Mouse (Mus musculus): ENCODE data around the gene Rnf7.

Rnf7 gene

DNA sequence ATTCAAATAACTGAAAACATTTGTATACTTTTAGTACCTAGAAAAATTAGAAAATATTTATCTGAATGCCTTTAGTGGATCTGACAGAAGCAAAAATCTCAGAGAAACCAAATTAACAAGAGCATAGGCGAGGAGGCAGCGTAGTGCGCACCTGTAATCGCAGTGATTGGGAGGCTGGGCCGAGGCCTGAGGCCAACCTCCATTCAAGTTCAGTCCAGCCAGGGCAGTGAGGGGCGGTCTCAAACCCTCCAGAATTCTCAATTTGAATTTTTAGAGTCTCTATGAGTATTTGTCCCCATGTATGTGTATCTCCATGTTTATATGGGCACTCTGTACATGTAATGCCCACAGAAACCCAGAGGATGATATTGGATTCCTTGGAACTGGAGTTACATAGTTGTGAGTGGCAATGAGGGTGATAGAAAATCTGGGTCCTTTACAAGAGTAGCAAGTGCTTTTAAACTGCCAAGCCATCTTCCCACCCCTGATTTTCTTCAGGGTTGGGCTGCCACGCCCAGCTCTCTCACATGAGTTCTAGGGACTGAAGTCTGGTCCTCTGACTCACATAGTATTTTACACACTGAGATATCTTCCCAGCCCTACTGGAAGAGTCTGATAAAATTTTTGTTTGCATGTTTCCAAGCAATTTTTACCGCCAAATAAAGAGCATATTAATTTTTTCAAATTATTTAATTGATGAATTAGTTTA is 8.1 kb downstream of the Rnf7 start:
- no peak for DNase-seq (ENCODE audit: low spot score in 2 of 2)

DNA sequence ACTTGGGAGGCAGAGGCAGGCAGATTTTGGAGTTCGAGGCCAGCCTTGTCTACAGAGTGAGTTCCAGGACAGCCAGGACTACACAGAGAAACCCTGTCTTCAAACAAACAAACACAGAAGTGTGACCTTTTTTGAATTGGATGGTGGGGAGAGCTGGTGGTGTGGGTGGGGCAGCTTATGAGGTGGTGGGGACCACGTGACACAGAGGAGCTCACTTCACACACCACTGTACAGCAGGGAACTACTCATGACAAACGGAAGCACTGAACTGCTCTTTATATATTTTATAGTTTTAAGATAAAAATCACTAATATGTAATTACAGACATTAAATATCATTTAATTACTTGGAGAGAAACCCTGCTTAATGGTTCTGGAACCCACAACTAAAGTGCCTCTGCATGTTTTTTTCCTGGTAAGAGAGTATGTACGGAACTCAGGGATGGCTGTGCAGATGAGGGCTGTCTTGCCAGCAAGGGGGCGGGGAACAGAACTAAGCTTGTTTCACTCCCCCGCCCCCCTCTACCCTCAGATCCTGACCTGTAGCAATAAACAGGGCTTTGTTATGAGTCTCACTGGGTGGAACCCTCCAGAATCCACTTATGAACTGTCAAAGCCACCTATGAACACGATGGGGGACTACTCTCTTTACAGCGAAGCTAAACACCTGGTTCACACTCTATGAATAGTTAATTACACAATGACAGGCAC is 8.8 kb downstream of the Rnf7 start:
- DNase-seq (ENCODE audit: low spot score in 2 of 2) = no peak

DNA sequence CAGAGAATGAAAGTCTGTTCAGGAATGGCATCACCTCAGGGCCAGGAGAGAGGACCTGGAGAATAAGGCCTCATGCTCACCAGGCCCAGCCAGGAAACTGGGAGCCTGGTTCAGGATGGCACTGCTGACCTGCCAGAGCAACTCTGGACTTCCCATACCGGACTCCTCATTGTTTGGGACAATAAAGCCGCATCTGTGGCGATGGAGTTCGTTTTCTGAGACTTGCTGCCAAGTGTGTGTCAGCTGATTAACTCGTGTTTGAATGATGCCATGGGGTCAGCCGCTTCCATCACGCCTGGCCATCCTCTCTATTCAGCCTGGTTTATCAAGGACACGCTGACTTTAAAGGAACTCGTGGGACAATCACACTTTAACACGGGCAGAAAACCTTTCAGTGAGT is 14.8 kb downstream of the Rnf7 start:
- DNase-seq (ENCODE audit: low spot score in 2 of 2) = peak; percentile 39 to 55

DNA sequence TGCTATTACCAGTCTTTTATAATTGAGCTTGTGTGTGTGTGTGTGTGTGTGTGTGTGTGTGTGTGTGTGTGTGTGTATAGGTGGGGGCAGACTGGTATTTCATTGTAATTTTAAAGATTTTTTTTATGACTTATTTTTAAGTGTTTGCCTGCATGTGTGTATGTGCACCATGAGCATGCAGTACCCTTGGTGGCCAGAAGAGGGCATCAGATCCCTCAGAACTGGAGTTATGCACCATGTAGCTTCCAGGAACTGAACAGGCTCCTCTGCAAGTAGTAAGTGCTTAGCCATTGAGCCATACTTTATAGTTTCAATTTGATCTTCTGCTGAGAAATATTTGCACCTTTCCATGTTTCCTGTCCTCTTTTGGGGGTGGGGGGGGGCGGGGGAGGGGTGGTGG is 16.9 kb downstream of the Rnf7 start:
- no peak for DNase-seq (ENCODE audit: low spot score in 2 of 2)

DNA sequence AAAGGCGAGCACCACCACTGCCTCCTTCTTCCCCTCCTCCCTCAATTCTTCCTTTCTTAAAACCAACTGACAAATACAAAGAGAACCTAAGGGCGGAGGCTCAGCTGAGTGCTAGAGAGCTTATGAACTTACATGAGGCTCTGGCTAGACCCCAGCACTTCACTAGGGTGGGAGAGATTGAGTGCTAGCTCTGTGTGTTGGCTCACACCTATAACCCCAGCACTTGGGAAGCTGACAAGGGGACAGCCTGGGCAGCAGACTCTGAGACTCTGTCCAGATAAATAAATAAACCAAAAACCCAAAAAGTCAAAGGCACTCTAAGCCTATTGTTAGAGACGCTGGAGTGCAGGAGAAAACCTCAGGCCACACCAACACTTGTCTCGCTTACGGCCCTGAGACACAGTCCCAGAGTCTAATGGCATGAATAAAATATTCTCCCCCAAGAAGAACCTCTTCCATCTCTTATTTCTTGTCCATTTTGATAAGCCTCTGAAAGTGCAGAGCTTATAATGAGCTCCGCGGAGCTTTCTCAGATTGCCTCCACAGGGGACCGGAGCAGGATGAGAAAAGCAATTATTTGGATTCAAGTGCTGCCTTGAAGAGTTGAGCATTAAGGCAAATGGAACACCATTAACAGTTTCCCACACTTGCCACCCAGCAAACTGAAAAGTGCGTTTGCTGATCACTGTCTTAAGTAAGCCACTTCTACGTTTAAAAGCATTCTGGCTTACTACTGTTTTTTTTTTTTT is 18.2 kb downstream of the Rnf7 start:
- DNase-seq (ENCODE audit: low spot score in 2 of 2) = no peak

DNA sequence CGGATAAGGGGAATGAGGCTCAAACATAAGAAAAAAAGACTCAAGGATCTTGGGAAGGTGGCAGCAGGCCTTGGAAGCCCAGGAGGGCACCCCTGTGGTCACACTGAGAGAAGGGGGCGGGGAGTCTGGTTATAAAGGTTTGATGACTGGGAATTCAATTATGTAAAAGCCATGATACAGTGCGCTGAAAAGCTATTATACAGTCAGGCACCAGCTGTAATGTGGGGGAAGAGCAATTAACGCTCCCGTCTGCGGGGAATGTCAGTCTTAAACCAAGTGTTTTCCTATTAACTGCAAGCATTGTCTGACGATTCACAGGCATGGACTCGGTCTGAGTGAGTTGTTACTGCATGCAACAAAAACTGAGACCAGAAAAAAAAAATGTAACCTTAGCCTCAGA is 22.9 kb downstream of the Rnf7 start:
- no peak for DNase-seq (ENCODE audit: low spot score in 2 of 2)

DNA sequence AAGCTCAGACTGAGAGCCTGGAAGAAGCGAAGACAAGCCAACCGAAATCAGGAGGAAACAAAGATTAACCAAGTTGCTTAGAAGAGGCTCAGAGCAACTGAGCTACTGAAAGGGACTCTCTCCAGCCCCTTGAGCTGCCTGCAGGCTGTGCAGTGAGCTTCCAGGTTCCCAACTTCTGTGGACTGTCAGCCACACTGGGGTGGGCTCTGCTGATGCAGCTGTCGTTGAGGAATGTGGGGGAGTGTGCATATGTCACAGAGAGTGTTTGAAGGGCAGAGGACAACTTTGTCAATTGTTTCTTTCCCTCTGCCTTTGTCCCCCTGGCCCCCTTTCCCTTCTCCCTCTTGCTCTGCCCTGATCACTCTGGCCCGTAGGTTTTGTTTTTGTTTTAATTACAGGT is 25.5 kb downstream of the Rnf7 start:
- DNase-seq (ENCODE audit: low spot score in 2 of 2) = no peak

DNA sequence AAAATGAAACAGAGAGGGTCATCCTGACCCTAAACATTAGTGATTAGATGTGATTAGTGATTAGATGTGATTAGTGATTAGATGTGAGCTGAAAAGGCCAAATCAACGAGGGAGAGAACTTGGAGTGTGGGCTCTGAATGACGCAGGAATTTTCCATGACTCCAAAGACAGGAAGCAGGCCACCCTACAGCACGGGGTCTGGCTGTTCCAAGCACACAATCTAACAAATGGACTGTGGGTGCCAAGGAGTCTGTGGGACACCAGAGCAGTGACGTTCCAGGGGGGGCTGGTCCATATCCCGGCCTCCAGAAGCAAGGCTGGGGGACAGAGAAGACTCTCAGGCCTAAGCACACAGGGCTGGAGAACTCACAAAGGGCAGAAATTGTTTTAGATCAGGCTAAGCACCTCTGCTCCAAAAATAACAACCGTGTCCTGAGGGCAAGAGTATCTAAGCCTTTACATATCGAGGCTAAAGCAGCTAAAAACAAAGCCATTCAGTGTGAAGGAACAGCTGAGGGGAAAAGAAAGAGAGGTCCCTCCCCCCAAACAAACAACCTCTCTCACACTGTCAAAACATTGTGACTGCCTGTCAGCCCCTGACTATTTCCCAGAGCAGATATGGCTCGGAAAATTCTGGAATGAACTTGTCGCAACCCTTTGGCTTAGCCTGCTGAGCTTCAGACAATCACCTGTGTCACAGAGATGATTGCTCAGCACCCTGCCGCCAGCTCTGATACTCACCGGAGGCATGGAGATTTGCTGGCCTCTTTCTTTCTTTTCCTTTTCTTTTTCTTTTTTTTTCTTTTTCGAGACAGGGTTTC is 27.4 kb downstream of the Rnf7 start:
- no peak for DNase-seq (ENCODE audit: low spot score in 2 of 2)

DNA sequence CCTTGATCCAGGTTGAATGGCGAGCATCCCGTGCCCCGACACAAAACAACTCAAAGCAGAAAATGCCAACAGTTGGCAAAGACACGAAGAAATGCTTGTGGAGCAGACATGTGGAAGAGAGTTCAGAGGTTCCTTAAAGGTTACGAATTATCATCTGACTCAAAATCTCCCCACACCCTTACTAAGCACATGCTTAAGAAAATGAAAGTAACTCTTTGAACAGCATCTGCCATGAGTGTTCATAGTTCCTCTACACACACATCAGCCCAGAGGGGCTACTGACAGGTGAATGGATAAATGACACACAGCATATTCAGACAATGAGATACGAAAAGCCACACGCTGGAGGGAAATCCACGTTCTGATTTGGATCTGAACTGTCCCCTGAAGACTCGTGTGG is 29.0 kb downstream of the Rnf7 start:
- DNase-seq (ENCODE audit: low spot score in 2 of 2) = no peak

DNA sequence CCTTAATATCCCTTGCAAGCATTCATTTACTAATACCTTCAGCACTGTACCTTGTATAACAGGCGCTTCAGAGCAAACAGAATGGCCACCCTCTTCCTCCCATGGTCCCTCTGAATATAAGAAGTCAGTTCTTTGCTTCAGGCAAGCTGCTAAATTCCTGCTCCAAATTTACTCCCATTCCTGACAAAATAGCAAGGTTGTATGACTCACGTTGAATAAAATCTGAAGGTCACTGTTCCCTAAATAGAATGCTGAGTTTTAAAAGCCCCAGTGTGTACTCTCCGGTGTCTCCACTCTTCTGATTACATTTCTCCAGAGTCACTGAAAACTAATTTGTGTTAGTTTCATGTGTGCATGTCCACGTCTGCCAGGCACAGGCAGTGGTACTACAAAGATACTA is 33.1 kb downstream of the Rnf7 start:
- DNase-seq (ENCODE audit: low spot score in 2 of 2) = no peak

DNA sequence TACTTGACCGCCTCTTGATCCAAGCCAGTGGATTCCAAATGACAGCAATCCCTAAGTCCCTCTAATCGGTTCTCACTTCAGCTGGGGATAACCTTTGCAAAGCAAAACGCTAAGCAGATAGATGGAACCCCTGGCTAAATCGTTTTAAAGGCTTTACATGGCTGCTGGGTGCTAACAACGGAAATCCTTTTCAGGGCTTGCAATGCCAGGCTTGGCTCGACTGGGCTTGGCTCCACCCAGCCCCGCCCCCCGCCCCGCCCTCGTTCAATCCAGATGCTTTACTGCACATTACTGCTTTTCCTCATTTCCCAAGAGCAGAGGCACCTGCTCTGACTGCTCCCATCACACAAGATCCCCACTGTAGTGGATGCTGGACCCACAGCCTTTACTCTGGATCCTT is 36.4 kb downstream of the Rnf7 start:
- no peak for DNase-seq (ENCODE audit: low spot score in 2 of 2)

DNA sequence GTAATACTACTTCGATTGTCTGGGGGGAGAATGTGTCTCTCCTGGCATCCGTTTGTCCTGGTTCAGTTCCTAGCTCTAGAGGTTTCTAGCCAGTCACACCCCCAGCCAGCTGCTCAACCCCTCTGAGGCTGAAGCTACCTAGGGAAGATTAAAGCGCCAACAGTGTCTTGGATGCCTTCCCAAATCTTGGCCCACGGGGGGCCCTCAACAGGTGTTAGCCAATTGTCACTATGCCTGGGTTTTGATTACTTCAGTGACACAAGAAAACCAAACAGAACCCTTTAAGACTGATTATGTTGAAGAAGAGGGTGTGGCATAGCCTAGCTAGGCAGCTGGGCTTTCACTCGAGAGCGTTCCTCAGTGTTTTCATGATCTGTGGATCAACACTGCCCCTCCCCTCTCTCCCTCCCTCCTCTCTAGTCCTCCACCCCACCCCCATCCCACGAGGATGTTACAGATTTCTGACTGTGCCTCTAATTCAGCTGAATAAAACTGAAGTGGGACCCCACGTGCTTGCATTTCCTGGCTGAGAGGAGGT is 40.1 kb downstream of the Rnf7 start:
- peak in 1 of 2 experiments; percentile 30 for DNase-seq (ENCODE audit: low spot score in 2 of 2)

DNA sequence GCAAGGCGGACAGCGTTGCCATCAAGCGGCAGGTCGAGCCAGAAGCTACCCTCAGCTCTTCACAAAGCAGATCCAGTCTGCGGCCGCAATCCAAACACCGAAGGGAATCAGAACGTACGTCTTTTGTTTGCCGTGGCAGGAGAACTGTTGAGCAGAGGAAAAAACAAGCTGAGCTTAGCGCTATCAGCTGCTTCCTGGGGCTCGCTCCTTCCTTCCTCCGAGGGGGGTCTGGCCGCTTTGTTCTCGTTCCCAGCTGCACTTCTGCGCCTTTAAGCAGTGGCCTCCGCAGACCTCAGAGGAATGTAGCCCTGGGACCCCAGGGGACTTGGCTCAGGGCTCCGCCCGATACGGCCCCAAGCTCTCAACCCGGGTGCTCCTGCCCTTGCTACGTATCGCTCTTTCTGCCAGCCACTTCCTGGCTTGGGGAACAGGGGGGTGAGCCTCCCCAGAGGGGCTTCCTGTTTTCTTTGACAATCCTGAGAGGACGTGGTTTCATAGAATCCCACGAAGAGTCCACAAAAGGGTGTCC is 40.6 kb downstream of the Rnf7 start:
- peak in 1 of 2 experiments; percentile 28 for DNase-seq (ENCODE audit: low spot score in 2 of 2)

DNA sequence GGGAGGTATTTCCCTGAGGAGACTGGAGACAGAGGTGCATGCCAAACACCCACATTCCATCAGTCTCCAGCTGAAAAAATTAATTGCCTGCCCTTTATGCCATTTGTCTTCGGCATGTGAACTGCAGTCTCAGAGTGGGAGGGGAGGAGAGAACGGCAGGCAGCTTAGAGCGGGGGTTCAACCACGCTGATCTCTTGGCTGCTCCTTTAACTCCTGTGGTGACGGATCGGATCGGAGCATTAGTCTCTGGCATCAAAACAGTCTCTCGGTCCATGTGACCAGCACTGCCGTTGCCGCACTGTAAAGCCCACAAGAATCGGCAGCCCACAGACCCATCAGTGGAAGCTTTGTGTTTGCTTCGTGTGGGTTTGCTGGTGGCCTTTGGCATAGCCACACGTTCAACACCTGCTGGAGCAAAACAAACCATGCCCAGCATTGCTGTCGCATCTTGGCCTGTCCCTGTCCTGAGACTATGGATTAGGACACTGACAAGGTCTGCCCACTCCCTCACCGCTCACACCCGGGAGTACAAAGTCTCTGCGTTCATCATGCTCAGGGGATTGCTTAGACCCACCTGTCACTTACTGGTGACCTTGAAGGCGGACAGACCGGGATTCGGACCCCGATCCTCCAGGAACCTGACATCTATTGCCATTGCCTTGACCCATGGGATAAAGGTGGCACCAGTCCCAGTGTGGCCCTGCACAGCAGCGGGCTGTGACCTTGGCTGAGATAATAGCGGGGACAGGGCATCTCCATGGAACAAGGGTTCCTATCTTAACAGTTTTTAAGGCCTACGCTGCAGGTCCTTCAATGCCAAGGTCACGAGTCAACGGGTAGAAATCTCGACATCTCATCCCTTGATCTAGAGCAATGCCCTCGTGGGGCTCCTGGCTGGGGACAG is 41.3 kb downstream of the Rnf7 start:
- no peak for DNase-seq (ENCODE audit: low spot score in 2 of 2)

DNA sequence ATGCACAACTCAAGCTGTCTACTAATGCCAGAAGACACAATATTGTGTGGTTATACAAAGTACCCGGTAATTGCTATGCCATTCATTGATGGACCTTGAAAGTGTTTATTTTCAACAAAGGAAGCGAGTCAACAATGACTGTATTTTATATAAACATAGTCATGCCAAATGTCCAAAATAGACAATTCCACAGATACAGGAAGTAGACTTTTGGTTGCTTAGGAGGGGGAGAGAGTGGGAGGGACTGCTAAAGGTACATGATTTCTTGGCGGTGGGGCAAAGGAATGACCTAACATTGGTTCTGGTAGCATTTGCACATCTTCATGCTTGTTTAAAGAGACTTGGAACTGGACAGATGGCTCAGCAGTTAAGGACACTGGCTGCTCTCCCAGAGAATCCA is 45.9 kb downstream of the Rnf7 start:
- no peak for DNase-seq (ENCODE audit: low spot score in 2 of 2)

DNA sequence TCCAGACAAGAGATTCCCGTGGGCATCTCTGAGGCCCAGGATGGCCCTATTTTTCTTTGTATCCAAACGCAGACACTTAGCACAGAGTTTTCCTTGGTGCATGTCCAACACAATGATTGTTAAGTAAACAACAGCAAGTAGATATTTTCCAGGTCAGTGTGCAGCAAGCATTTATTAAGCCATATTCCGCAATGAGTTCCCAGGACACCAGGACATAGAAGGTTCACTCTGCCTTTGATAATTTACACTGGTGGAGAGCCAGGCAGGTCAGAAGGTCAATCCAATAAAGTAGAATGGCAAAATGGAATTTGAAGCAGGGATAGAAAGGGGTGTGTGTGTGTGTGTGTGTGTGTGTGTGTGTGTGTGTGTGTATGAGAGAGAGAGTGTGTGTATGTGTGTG is 47.4 kb downstream of the Rnf7 start:
- DNase-seq (ENCODE audit: low spot score in 2 of 2) = no peak

DNA sequence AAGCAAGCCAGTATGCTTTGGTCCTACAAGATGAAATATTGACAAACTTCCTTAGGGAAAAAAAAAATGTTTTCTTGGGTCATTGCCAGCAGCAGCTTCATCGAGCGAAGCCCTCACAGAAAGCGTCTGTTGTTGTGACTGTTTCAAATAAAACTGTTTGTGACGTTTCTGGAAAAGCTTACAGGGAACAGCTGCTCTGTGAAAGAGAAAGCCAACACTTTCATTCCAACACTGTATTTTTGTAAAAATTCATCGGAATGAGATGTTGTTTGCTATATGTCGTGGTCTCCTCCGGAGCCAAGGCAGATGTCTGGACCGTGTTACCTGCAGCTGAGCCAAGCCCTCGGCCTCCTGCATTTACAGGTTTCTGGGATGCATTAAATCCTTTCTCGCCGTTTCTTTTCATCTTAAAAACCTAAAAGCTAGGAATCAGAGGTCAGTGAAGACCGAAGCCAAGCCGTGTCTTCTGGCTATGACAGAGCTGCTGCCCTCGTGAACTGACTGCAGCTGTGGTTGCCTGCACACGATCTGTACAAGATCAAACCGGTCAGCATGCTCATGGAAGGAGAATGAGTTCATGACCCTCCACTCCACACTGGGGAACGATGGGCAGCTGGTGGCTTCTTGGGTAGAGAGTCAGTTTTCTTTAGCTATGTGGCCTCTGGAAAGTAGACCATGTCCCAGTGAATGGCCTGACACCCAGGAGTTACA is 50.0 kb downstream of the Rnf7 start:
- peak; percentile 33 to 48 for DNase-seq (ENCODE audit: low spot score in 2 of 2)

DNA sequence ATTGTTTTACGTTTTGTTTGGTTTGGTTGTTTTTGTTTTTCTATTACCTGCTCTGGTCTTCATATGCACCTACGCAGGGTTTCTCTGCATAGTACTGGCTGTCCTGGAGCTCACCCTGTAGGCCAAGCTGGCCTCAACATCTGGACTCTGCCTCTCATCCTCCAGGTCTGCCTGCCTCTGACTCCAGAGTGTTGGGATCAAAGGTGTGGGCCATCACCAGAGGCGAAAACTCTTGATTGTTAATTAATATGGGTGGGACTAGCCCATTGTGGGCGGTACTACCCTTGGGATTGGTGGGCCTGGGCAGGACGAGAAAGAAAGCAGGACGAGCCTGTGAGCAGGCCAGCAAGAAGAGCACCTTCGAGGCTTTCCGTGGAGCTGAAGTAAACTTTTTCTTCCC is 54.4 kb downstream of the Rnf7 start:
- no peak for DNase-seq (ENCODE audit: low spot score in 2 of 2)

All from left cerebral cortex, adult 9 months (tissue).